Mouse (Mus musculus): ENCODE results near the gene Selenof. TPM values are rescaled to one million over a fixed set of nuclear protein-coding genes. Genes with fewer than 3 reads are reported as not detected.
A peak's percentile ranks its signal among the peaks of the same experiment; 100 is the strongest.

Gene Selenof
- total and polyA plus RNA-seq, 3 experiments: 265 to 1,760 (median 316) TPM

- no peak overlapping the region for H3K27ac ChIP-seq (ENCODE audit: control insufficient read depth, low read depth, low read length)
- H3K9me3 ChIP-seq (replicated peaks; ENCODE audit: insufficient read depth, low read length): no peaks in the 10 kb centered on the region
- H3K79me2 ChIP-seq (ENCODE audit: control insufficient read depth, insufficient read depth, low read length, poor library complexity): peaks cover 52% of the 10 kb centered on the region
- H3K36me3 ChIP-seq (ENCODE audit: control insufficient read depth in 1 of 2, insufficient read depth in 2 of 2, low read length in 2 of 2): peaks cover 0 to 23% of the 10 kb centered on the region in 2 experiments; a peak in 2 of 4 replicates
- no peak overlapping the region for H3K9ac ChIP-seq (ENCODE audit: control insufficient read depth, low read depth, low read length, poor library complexity, severe bottlenecking)
- H3K4me1 ChIP-seq (ENCODE audit: control insufficient read depth in 1 of 2, insufficient read depth in 2 of 2, low read length in 2 of 2): peaks cover 0 to 9% of the 10 kb centered on the region in 2 experiments; a peak in 3 of 4 replicates
- no peak for DNase-seq (ENCODE audit: low read depth, low spot score)
- TF ChIP-seq ZC3H11A (IDR thresholded peaks at IDR 0.05; ENCODE audit: low read depth, low read length) (no peak), EP300 (IDR thresholded peaks at IDR 0.05; ENCODE audit: low read depth in 1 of 2, low read length in 2 of 2) (no peak), RAD21 (IDR thresholded peaks at IDR 0.05; ENCODE audit: low read depth, low read length) (no peak), ELF1 (IDR thresholded peaks at IDR 0.05; ENCODE audit: low read depth, low read length) (no peak), MAFK (IDR thresholded peaks at IDR 0.05; ENCODE audit: borderline replicate concordance, low read depth, low read length) (no peak), HCFC1 (IDR thresholded peaks at IDR 0.05; ENCODE audit: low read depth, low read length) (no peak), ZNF384 (IDR thresholded peaks at IDR 0.05; ENCODE audit: low read depth, low read length) (no peak), NRF1 (IDR thresholded peaks at IDR 0.05; ENCODE audit: insufficient read depth, low read depth, low read length, poor library complexity, severe bottlenecking) (no peak), USF2 (IDR thresholded peaks at IDR 0.05; ENCODE audit: borderline replicate concordance in 1 of 2, insufficient read depth in 1 of 2, low read depth in 1 of 2, low read length in 2 of 2) (no peak)
- no peaks in the 10 kb centered on the region for H3K27me3 ChIP-seq (ENCODE audit: control insufficient read depth in 1 of 2, insufficient read depth in 2 of 2, low read length in 2 of 2)
- H3K4me3 ChIP-seq (ENCODE audit: control insufficient read depth in 1 of 2, insufficient read depth in 1 of 2, low read depth in 2 of 2, low read length in 2 of 2): no peak overlapping the region
These were observed 4.9 kb upstream of the Selenof start for GRCm38 (mm10) chr3:144565212-144565611.

DNA sequence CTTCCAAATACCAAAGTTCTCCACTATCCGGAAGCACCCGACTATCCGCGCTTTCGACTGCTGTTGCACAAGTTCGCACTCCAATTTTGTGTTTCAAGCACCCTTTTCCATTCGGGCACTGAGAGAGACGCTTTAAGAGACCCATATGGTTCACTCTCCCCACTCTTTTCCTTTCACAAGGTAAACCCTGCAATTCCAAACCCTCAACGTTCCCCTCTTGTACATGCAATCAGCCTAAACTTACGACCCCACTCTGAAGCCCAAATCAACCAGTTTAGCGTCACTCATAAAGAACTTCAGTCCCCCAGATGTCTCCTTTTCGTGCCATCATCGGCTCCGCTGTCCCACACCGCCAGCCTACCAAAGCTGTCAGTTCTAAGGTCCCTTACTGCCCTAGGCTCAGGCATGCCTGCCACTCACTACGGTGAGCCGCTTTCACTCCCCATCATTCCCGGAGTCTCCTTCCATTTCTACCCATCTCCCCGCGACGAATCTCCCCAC is 1.2 kb upstream of the Selenof start:
- Histone ChIP-seq H3K27me3 (ENCODE audit: control insufficient read depth in 1 of 2, insufficient read depth in 2 of 2, low read length in 2 of 2) (no peaks in the 10 kb centered on the region), H3K79me2 (ENCODE audit: control insufficient read depth, insufficient read depth, low read length, poor library complexity) (peaks cover 69% of the 10 kb centered on the region), H3K36me3 (ENCODE audit: control insufficient read depth in 1 of 2, insufficient read depth in 2 of 2, low read length in 2 of 2) (peaks cover 1 to 26% of the 10 kb centered on the region in 2 experiments; a peak in 3 of 4 replicates), H3K9ac (ENCODE audit: control insufficient read depth, low read depth, low read length, poor library complexity, severe bottlenecking) (peak overlapping the region; percentile 78), H3K4me3 (ENCODE audit: control insufficient read depth in 1 of 2, insufficient read depth in 1 of 2, low read depth in 2 of 2, low read length in 2 of 2) (peak overlapping the region; percentile 76 to 94), H3K4me1 (ENCODE audit: control insufficient read depth in 1 of 2, insufficient read depth in 2 of 2, low read length in 2 of 2) (peaks cover 0 to 8% of the 10 kb centered on the region in 2 experiments; a peak in 3 of 4 replicates), H3K9me3 (replicated peaks; ENCODE audit: insufficient read depth, low read length) (no peaks in the 10 kb centered on the region), H3K27ac (ENCODE audit: control insufficient read depth, low read depth, low read length) (no peak overlapping the region)
- peak; percentile 57 for DNase-seq (ENCODE audit: low read depth, low spot score)
- TF ChIP-seq GATA1 (IDR thresholded peaks at IDR 0.05; ENCODE audit: low read depth, low read length): no peak
- no peak for TF ChIP-seq CTCF (IDR thresholded peaks at IDR 0.05 in 2 of 3, conservative IDR thresholded peaks at IDR 0.05 in 1 of 3; ENCODE audit: control insufficient read depth in 1 of 3, insufficient read depth in 1 of 3, low read depth in 2 of 3, low read length in 3 of 3, poor library complexity in 1 of 3, severe bottlenecking in 1 of 3)
- no peak for TF ChIP-seq RAD21 (IDR thresholded peaks at IDR 0.05; ENCODE audit: low read depth, low read length)
- peak; percentile 73 for TF ChIP-seq MXI1 (IDR thresholded peaks at IDR 0.05; ENCODE audit: low read depth, low read length)

- H3K36me3 ChIP-seq (ENCODE audit: control insufficient read depth in 1 of 2, insufficient read depth in 2 of 2, low read length in 2 of 2): peaks cover 1 to 26% of the 10 kb centered on the region in 2 experiments; a peak in 3 of 4 replicates
- H3K79me2 ChIP-seq (ENCODE audit: control insufficient read depth, insufficient read depth, low read length, poor library complexity): peaks cover 70% of the 10 kb centered on the region
- peak overlapping the region; percentile 27; the same call in 1 of the 2 replicates for H3K27ac ChIP-seq (ENCODE audit: control insufficient read depth, low read depth, low read length)
- no peaks in the 10 kb centered on the region for H3K9me3 ChIP-seq (replicated peaks; ENCODE audit: insufficient read depth, low read length)
- peak; percentile 62 for DNase-seq (ENCODE audit: low read depth, low spot score)
- no peaks in the 10 kb centered on the region for H3K27me3 ChIP-seq (ENCODE audit: control insufficient read depth in 1 of 2, insufficient read depth in 2 of 2, low read length in 2 of 2)
- TF ChIP-seq ETS1 (IDR thresholded peaks at IDR 0.05; ENCODE audit: low read depth, low read length): 0 out of 2 replicates have a peak, but pooled peaks have one; percentile 6
- no peak for TF ChIP-seq TBP (IDR thresholded peaks at IDR 0.05; ENCODE audit: low read depth, low read length)
- no peak for TF ChIP-seq KAT2A (conservative IDR thresholded peaks at IDR 0.05; ENCODE audit: low read depth, low read length)
- peak; percentile 6; the same call in 1 of the 2 replicates for TF ChIP-seq MXI1 (IDR thresholded peaks at IDR 0.05; ENCODE audit: low read depth, low read length)
- no peak for TF ChIP-seq RAD21 (IDR thresholded peaks at IDR 0.05; ENCODE audit: low read depth, low read length)
- no peak for TF ChIP-seq CHD2 (IDR thresholded peaks at IDR 0.05; ENCODE audit: low read length)
- H3K9ac ChIP-seq (ENCODE audit: control insufficient read depth, low read depth, low read length, poor library complexity, severe bottlenecking): peak overlapping the region; percentile 78
- H3K4me3 ChIP-seq (ENCODE audit: control insufficient read depth in 1 of 2, insufficient read depth in 1 of 2, low read depth in 2 of 2, low read length in 2 of 2): peak overlapping the region; percentile 76 to 94
- peaks cover 0 to 8% of the 10 kb centered on the region in 2 experiments; a peak in 3 of 4 replicates for H3K4me1 ChIP-seq (ENCODE audit: control insufficient read depth in 1 of 2, insufficient read depth in 2 of 2, low read length in 2 of 2)
These were observed 618 bp upstream of the Selenof start for GRCm38 (mm10) chr3:144569401-144569971.

All from MEL (cell line).